Mouse (Mus musculus) cerebellum, adult 11-12 months (tissue): ENCODE data around the gene Tmem235.
A peak's percentile ranks its signal among the peaks of the same experiment; 100 is the strongest.

ENCODE experiments used
- DNase-seq: peaks from one replicate; pipeline ENCODE4 v3.0.0; 2022

Tmem235 gene

GRCm38 (mm10) chr11:117896533-117896932, 36.0 kb downstream of the Tmem235 start:
- DNase-seq, result no peak

- DNase-seq, result no peak
Measured at GRCm38 (mm10) chr11:117902282-117902681, 41.7 kb downstream of the Tmem235 start.

DNA sequence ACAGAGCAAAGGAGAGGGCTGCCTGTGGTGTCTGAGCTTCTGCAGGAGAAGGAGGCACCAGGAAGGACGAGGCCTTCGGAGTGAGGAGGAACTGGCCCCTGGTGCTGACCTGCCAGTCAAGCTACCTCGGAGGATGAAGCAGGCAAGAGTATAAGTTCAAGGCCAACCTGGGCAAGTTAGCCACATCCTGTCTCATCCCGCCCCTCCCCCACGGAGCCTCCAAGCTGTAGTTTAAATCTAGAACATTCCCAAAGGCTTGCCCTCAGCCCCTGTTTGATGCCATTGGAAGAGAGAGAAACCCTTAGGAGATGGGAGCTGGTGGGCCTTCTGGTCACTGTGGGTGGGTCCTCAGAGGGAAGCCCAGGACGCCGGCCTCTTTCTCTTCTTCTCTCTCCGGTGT, 43.9 kb downstream of the Tmem235 start:
- no peak for DNase-seq

DNA sequence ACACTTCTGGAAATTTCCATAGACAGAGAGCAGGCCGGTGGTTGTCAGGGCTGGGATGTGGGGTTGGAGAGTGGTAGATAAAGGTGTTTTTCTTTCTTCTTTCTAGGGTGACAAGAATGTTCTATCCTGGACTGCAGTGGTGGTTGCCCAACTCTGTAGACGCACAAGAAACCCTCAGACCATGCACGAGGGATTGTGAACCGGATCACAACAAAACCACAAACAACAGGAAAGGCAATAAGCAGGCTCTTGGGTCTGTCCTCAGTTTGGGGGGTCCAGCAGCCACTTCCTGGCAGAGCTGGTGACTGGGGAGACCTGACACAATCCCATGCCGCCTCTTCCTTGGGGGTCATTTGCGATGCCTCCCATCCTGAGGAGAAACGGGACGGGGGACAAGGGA, 48.8 kb downstream of the Tmem235 start:
- DNase-seq, result no peak

DNA sequence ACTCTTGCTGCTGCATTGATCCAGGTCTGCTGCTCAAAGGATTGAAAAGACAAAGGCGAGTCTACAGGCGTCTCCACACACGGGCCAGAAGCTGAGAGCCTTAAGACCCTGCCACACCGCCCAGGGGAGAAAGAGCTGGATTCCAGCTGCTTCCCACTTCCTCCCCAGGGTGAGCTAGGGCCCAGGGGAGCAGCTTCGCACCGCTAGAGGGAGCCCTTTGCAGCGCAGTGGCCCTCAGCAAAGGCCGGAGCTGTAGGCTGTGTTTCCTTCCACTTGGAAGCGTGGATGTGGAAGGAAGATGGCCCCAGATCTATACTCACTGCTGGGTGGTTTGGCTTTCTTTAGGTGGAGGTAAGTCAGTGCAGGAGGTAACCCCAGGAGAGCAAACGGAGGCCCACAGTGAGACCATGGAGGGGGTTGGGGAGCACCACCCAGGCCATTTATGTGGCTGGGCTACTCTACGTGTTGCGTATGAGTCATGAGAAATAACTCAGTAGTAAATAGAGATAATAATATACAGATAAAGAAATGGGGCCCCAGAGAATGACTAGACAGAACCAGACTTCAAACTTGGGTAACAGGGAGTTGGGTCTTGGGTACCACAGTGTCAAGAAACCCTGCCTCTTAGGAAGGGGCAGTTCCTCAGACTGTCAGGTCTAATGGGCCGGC, 52.3 kb downstream of the Tmem235 start:
- peak; percentile 18 for DNase-seq

- no peak for DNase-seq
Measured at GRCm38 (mm10) chr11:117914531-117914930, 54.0 kb downstream of the Tmem235 start.
